Mouse (Mus musculus) kidney, adult 2 months (tissue): Measurements from ENCODE around the gene Hoxc4.
A peak's percentile ranks its signal among the peaks of the same experiment; 100 is the strongest.

Source experiments
- CTCF ChIP-seq: fragments of 200-500 bp; conservative IDR thresholded peaks from 2 replicates; pipeline ENCODE4 v1.5.1; 2011; ENCODE audit warnings: low read depth, mild to moderate bottlenecking, control low read depth, low read length, moderate library complexity, mixed read lengths; ENCODE audit not compliant: insufficient read depth, insufficient read length
- POLR2A ChIP-seq: fragments of 200-500 bp; IDR thresholded peaks from one replicate; pipeline ENCODE4 v1.6.1; 2011; ENCODE audit warnings: low read depth, low read length, control low read depth

- TF ChIP-seq CTCF = peak; percentile 85
- no peak for TF ChIP-seq POLR2A
Observed at GRCm38 (mm10) chr15:103013238-103013984, 5.3 kb upstream of the Hoxc4 start.
